Mouse (Mus musculus): ENCODE data around the gene Fars2.

Fars2 gene

DNA sequence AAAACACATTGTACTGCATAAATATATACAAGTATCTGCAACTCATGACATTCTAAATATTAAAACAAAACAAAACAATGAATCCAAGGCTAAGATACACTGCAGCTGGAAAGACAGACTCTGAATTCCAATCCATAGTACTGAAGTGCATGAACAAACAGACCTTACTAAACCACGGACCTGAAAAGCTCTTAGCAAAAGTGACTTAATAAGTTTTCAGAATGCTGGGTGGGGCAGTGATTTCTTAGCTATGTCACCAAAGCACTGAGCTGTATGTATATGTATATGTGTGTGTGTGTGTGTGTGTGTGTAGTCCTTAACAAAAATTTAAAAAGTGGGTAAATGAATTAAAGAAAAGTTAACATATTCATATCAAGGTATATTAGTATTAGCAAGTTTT is 511.9 kb downstream of the Fars2 start:
- DNase-seq (ENCODE audit: extremely low read depth, low read depth, low spot score): no peak

GRCm38 (mm10) chr13:36648257-36648656 is 531.0 kb downstream of the Fars2 start:
- no peak for DNase-seq (ENCODE audit: extremely low read depth, low read depth, low spot score)

DNA sequence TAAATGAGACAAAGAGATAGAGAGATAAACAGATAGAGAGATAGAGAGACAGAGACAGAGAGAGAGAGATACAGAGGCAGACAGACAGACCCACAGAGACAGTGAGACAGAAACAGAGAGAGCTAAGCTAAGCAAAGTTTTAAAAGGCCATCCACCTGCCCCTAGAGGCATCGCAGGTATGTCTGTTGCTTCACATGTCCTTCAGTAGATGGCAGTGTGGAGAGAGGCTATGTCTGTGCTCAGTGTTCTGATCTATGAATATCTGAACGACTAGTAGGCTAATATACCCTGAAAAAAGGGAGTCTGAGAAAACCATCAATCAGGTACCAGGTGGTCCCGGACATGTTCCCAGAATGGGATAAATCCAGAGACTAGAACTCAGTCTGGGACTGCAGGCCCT is 537.0 kb downstream of the Fars2 start:
- DNase-seq (ENCODE audit: extremely low read depth, low read depth, low spot score): no peak

GRCm38 (mm10) chr13:36679345-36679744 is 562.1 kb downstream of the Fars2 start:
- no peak for DNase-seq (ENCODE audit: extremely low read depth, low read depth, low spot score)

DNA sequence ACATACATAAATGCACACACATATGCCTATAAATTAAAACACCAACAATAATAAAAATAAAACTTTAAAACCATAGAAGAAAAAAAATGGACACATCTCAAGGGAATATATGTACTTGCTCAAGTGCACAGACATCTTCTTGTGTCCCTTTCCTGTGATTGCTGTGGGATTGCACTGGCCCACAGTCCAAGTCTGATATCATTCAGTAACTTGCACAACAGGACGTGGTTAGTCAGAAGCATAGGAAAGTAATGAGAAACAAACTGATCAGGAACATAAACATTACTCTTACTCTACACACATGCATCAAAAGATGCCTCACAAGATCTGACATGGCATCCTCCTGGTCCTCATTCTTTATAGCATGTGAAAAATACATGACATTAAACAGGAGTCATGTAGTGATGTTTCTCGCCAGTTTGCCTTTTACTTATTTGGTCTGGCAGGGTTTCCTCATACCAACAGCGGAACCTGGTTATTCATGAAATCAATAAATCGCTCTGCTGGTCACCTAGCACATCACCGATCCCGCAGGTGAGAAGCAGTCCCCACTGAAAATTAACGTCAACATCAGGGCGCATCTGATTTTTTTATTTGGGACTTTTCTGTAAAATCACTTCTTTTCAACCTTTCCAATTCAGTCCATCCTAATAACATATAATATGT is 563.6 kb downstream of the Fars2 start:
- no peak for DNase-seq (ENCODE audit: extremely low read depth, low read depth, low spot score)

GRCm38 (mm10) chr13:36683581-36683980 is 566.4 kb downstream of the Fars2 start:
- DNase-seq (ENCODE audit: extremely low read depth, low read depth, low spot score): no peak

DNA sequence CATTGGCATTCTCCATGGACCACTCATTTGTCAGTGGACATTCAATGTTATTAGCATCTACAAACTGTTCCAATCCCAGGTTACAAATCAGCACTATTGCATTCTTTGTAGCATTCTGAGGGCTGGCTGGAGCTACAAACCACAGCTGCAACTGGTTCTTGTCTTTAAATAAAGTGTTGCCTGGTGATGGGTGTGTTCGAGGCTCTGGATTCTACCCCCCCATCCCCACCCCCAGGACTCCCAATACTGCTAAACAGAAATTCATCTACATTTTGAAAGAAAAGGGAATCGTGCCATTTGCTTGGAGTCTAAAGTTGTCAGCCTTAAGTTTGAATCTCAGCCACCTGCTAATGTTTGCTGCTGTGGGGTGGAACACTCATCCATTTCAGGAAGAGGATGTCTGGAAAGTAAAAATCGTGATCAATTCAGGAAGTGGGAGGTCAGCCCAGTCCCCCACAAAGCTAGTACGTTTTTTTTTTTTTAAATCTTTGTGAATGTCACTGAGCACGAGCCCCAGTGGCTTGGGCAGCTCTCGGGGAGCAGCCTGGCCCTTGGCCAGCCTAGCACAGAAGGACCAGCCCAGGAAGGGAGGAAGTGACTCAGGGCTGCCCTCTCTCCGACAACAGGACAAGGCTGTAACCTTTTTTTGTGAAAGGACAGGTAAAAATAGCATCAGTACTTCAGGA is 578.4 kb downstream of the Fars2 start:
- DNase-seq (ENCODE audit: extremely low read depth, low read depth, low spot score): no peak

DNA sequence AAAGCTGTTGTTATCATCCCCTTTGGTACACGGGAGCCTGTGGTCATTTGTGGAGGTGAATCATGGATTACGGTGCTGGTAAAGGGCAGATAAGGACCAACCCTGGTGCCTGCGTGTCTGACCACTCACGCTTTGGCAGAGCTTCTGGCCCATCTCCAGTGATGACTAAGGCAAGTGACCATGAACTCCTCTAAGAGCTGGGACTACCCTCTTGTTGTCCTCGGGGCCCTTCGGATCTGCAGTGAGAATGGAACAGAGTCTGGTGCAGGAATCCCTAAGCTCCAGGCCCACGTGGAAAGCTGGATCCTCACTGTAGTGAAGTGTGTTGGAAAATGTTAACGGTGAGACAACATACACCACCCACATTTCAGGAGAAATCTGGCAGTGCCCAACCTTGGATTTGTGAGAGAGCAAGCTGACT is 579.1 kb downstream of the Fars2 start:
- DNase-seq (ENCODE audit: extremely low read depth, low read depth, low spot score): no peak

DNA sequence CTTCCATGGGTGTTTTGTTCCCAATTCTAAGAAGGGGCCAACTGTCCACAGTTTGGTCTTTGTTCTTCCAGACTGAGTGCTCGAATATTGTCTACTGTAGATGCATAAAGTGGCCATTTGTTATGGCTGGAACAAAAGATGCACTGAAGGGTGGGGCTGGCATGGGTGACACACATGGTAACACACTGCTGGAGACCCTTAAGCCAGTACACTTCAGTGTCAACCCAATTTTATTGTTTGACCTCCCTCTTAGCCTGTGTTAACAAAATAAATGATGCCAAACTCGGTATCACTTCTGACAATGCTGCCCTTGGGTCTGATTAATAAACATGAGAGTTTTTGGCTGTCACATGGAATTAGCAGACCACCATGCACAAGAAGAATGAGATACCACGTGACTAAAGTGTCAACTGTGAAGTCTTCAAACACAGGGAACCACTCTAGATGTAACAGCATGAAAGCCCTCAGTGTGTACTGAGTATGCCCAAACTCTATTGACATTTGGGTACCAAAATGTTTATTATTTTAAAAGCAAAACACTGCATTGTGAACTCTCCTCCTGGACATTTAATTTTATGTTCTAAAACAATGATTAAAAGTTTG is 590.0 kb downstream of the Fars2 start:
- DNase-seq (ENCODE audit: extremely low read depth, low read depth, low spot score): no peak

DNA sequence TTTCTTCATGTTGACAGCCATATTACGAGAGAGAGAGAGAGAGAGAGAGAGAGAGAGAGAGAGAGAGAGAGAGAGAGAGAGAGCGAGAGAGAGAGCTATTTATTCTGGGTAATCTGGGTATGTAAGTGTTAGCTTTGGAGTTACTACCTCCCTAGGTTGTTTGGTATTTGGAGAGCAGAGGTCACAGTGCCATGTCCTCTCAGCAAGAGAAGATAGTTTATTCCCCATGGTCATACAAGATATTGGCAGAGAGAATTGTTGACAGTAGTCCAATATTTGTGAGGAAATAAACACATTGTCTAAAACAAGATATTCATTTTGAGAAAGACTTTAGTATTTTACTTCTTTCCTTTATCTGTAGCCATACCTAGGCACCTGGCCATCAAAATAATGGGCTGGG is 596.9 kb downstream of the Fars2 start:
- DNase-seq (ENCODE audit: extremely low read depth, low read depth, low spot score): no peak

- no peak for DNase-seq (ENCODE audit: extremely low read depth, low read depth, low spot score)
These were observed 599.5 kb downstream of the Fars2 start for GRCm38 (mm10) chr13:36716708-36717107.

DNA sequence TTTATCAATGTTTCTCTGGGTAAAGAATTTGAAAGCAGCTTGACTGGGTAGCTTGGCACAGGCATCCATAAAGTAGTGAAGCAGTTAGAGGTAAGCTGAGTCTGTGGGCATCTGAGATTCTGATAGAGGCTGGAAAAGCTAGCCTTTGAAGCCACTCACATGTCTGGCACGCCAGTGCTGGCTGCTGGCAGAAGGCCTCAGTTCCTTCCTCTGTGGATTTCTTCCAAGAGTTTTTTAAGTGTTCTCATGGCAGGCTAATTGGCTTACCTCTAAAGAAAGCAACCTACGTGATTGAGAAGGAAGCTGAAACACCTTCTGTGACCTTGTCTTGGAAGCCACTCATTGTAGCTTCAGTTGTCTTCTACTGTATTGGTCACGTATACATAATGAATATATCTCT is 600.2 kb downstream of the Fars2 start:
- DNase-seq (ENCODE audit: extremely low read depth, low read depth, low spot score): no peak

DNA sequence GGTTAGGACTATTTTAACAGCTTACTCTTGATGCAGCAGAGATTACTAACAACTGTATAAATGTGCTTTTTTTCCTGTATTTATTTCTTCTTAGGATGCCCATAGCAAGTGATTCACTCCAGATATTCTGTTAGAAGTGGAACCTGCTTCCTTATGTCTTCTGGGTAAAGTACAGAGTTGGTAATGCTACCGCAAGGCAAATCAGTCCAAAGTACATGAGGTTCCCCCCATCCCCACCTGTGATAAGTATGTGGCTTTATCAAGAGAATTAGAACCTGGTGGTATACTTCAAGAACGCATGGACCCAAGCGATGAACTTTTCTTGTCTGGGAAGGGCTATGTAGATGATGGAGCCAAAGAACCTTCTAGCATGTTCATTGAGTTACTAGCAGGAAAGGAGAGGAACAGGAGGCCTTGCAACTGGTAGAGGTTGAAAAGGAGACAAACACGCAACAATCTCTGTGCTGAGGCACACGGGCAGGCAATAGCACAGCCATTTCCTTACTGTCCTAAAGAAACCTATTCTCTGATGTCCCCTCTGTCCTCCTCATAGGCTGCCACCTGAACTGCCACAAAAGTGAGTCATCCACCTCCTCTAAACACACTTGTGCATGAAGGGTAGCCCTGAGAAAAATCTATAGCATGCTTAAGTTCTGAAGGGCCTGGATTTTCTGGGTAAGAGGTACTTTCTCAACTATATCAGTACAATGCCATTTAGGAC is 603.2 kb downstream of the Fars2 start:
- DNase-seq (ENCODE audit: extremely low read depth, low read depth, low spot score): no peak

DNA sequence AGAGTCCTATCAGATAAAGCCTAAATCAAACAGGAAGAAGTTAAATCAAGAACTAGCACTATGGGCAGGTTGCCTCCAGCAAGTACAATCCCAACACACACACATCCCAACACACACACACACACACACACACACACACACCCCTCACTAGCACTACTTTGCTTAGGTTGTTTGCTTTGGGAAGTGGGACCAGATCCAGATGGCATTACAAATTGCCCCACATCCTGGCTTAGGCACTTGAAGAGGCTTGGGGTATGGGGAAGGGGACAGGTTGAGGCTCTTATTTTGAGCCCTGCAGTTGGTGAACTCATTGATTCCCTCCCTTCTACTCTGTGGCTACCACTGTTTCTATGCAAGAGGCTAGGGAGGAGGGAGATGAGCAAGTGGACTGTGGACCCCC is 605.1 kb downstream of the Fars2 start:
- no peak for DNase-seq (ENCODE audit: extremely low read depth, low read depth, low spot score)

DNA sequence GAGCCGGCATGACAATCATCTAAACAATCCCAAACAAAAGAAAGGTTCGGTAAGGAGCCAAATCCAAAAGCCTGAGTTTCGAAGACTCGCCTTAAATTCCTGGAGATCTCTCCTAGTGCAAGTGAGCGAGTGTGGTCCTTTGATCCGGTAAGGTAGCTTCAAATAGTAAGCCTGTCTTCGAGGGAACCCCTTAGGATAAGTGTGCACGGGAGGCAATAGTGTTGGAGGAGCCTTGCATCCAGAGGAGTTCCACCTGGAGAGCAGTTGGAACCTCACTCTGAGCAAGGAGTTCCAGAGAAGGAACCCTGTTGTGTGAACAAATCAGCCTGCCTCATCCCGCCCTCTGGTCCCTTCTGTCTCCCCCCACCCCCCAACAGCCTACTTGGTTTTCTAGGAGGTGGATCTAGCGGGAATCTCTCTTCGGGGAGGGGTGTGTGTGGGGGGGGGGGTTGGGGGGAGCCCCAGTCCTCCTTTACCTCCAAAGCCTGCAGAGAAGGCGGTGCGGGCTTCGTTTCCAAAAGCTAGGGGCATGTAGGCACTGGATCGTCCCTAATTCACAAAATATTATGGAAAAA is 606.6 kb downstream of the Fars2 start:
- no peak for DNase-seq (ENCODE audit: extremely low read depth, low read depth, low spot score)

- no peak for DNase-seq (ENCODE audit: extremely low read depth, low read depth, low spot score)
These were observed 607.6 kb downstream of the Fars2 start for GRCm38 (mm10) chr13:36724533-36725470.

GRCm38 (mm10) chr13:36725881-36726280 is 608.7 kb downstream of the Fars2 start:
- DNase-seq (ENCODE audit: extremely low read depth, low read depth, low spot score): no peak

GRCm38 (mm10) chr13:36726551-36726950 is 609.3 kb downstream of the Fars2 start:
- no peak for DNase-seq (ENCODE audit: extremely low read depth, low read depth, low spot score)

DNA sequence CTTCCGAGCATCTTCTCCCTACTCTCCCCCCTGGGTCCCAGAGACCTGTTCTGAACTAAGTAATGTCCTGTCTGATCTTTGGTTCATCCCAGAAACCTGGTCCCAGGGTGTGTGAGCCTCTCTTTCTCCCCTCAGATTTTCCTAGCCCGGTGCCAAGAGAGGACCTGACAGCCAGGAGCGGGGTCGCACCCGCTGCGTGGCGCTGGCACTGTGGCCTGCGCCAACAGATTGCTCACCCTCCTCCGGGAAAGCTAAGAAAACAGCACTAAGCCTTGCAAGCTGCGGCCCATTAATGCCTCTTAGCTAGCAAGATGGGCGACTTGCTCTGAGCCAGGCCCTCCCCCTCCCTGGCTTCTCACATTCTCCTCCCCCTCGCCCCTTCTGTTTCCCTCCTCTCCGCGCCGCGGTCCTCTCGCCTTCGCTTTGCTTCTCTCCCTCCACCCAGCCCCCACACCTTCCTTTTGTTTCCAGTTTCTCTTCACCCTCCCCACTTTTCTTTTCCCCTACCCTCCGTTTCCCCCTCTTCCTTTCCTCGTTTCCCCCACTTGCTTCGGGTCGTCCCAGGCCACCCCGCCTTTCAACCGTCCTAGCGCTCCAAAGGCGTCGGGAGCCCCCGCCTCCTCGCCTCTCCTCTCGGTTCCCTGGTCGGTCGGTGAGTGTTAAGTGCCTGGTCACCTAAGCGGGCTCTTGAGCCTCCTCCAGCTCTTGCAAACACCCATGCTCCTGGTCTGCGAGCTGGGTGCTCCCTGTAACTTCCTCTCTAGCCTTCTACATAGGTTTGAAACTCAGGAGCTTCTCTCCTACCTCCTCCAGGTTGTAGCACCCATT is 610.0 kb downstream of the Fars2 start:
- DNase-seq (ENCODE audit: extremely low read depth, low read depth, low spot score): no peak

Measured in fat pad, adult 2 months (tissue).